Mouse (Mus musculus): ENCODE data around the gene Gm13279.
"Not testable (repeated sequence)": the region's sequence is repeated elsewhere in the genome, so short reads cannot be mapped to it uniquely, and the experiment has no call there.

DNA sequence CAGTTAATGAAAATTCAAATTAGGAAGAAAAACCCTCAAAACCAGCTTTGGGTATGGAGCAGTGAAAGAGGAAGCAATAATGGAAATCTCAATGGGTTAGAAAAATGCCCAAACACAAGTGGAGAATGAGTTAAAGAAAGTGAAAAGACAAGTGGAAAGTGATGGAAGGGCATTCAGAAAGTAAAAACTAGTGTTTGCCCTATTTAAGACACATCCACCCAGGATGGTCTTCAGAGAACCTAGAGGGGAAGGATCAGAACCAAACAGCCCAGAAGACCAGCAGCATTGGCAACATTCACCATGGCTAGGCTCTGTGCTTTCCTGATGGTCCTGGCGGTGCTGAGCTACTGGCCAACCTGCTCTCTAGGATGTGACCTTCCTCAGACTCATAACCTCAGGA is 38.0 kb downstream of the Gm13279 start, which contains the start of gene Ifna5:
- TF ChIP-seq CTCF, EP300 (IDR thresholded peaks at IDR 0.05): not testable (repeated sequence)

All from lung, postnatal 0 days (tissue).